19 mouse cellular contexts compared by ENCODE assay signal in the genomic region with DNA sequence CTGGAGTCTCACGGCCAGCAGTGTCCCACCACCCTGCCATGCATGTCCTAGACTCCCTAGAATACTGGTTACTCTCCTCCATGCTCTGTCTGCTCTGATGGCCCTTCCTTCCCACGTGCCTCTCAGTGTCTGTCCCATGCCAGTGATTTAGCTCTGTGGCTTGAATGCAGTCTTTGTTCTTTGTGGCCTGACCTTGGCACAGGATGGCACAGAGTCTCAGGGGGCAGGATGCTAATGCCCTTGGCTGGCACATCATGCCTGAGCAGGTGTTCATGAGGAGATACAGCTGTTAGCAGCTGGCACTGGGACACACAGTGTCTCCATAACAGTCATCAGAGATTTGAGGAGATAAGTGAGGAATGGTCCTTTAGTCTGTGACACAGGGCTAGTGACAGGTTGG. TPM values are rescaled to one million over a fixed set of nuclear protein-coding genes. Genes with fewer than 3 reads are reported as not detected.
DNase-seq lines count a peak whose midpoint lies in the region; ATAC-seq lines count a peak whose summit lies in the region.
"Had no signal": no experiment of that assay in that cellular context is flagged by ENCODE, and none has a peak within 500 bp of the region (broad histone marks: within the 10 kb centered on the region; RNA-seq: fewer than 3 reads in every experiment).

No protein-coding gene starts in this region.

- H3K9ac ChIP-seq in neural tube, embryonic 12.5 days: no peak overlapping the region
- H3K9ac ChIP-seq: liver, embryonic 12.5 days; lung, embryonic 15.5 days had no signal

- peaks cover 25% of the 10 kb centered on the region for H3K4me1 ChIP-seq in neural tube, embryonic 12.5 days
- H3K4me1 ChIP-seq: lung, embryonic 15.5 days had no signal

- peak; percentile 44 to 52 for DNase-seq in frontal cortex, adult 2 months (ENCODE audit: extremely low spot score in 1 of 2, low spot score in 1 of 2)
- DNase-seq in frontal cortex, postnatal 14 days (ENCODE audit: low spot score in 2 of 2): no peak
- peak; percentile 64 for DNase-seq in left cerebral cortex, adult 11 months (ENCODE audit: low spot score)
- DNase-seq in left cerebral cortex, postnatal 36 days (ENCODE audit: low spot score in 2 of 2): no peak
- DNase-seq in neural tube, embryonic 10.5 days (ENCODE audit: extremely low spot score, low spot score): no peak
- peak; percentile 79 for DNase-seq in telencephalon, adult 2 months (ENCODE audit: low read depth, low spot score)
- DNase-seq: adrenal gland, postnatal 10 days; B cell, adult 2 months; heart, postnatal 4 days; kidney, adult 9 months; kidney, postnatal 36 days; thymus, adult 2 months had no signal

- no peak overlapping the region for H3K4me3 ChIP-seq in neural tube, embryonic 12.5 days
- H3K4me3 ChIP-seq: erythroblast, embryonic 14.5 days; liver, embryonic 12.5 days; lung, embryonic 15.5 days had no signal

- H3K9me3 ChIP-seq in neural tube, embryonic 12.5 days: no peaks in the 10 kb centered on the region
- H3K9me3 ChIP-seq: liver, embryonic 12.5 days; lung, embryonic 15.5 days had no signal

- H3K27me3 ChIP-seq in neural tube, embryonic 12.5 days (replicated peaks): no peaks in the 10 kb centered on the region
- H3K27me3 ChIP-seq: lung, embryonic 15.5 days had no signal

- 47% methylated on average over 2 of the region's 2 CpGs for WGBS in neural tube, embryonic 12.5 days

- no peak for ATAC-seq in neural tube, embryonic 12.5 days (ENCODE audit: low FRiP score, low read depth)
- ATAC-seq: inflammation-experienced regulatory T-cells, adult 6 months; liver, embryonic 12.5 days had no signal

- H3K36me3 ChIP-seq in neural tube, embryonic 12.5 days: peaks cover 68% of the 10 kb centered on the region
- H3K36me3 ChIP-seq: liver, embryonic 12.5 days; lung, embryonic 15.5 days had no signal

- no peak overlapping the region for H3K4me2 ChIP-seq in neural tube, embryonic 12.5 days (replicated peaks)
- H3K4me2 ChIP-seq: liver, embryonic 12.5 days; lung, embryonic 15.5 days had no signal

- 0 out of 2 replicates have a peak overlapping the region, but pooled peaks have one; percentile 6 for H3K27ac ChIP-seq in neural tube, embryonic 12.5 days
- H3K27ac ChIP-seq: liver, embryonic 12.5 days; lung, embryonic 15.5 days had no signal

- intact Hi-C loops in left cerebral cortex, postnatal 36 days (cut with DNase I): no loop called here

RNA-seq across cellular contexts. Expression of a gene that starts 20.8 kb away (rescaled TPM):
- 62.1 and 64.2 TPM in 2 replicates for polyA plus RNA-seq in frontal cortex, adult 2 months (2012; rRNA removed)
- 10 to 100 TPM; 55.3 to 69.7 TPM for total RNA-seq in left cerebral cortex, postnatal 36 days (2021)
- 66.0 and 67.3 TPM in 2 replicates for polyA plus RNA-seq in neural tube, embryonic 12.5 days (2016; fragmentation: Nextera tagmentation; extraction: Ambion mirVana)
- total RNA-seq: granulocyte monocyte progenitor cell, adult 5-6 weeks; neutrophil, adult 5-6 weeks had no signal
- polyA plus RNA-seq: inflammation-experienced regulatory T-cells, adult 6 months had no signal

Comparison
In these comparisons a context has a peak if more than half of its experiments do, and no peak if none do; other contexts are left out.
1. DNase-seq: peak in frontal cortex, adult 2 months (2 of 2), left cerebral cortex, adult 11 months (single experiment) and telencephalon, adult 2 months (single experiment); none in frontal cortex, postnatal 14 days (0 of 2), left cerebral cortex, postnatal 36 days (0 of 2) and neural tube, embryonic 10.5 days (single experiment).